Mouse (Mus musculus) large intestine, adult 2 months (tissue): ENCODE measurements at regions not wholly inside any gene's neighbourhood (a gene's known extent, or its start where the extent isn't known, plus 50 kb on each side); places are given as distances from the start of the nearest gene placed in this dataset.
"Not testable (repeated sequence)": the region's sequence is repeated elsewhere in the genome, so short reads cannot be mapped to it uniquely, and the experiment has no call there.

Source experiments
- DNase-seq: peaks from one replicate; pipeline ENCODE4 v3.0.0-alpha.2; 2012; ENCODE audit warnings: low read depth, low spot score
- WGBS: fragments of 180-500 bp; shearing (Covaris S2); methylation state at CpG from one replicate; pipeline ENCODE4 v1.1.7; 2018; 5-methylcytosine and 5-hydroxymethylcytosine counted together

DNA sequence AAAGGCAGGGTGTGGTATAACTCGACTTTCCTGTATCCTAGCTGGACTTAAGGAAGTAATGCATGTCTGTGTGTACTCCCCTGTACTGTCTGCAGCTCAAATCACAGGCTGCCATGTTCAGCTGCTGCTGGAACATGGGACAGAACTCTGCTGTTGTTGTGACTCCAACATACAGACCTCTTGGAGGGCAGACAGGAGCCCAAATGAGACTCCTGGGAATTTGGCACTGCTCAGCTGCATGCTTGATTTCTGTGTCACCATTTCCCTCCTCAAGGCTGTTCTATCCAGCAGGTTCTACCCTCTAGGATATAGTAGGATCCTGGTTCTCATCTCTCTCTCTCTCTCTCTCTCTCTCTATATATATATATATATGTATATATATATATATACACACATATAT is 125.0 kb downstream of the Dll1 start:
- 33% methylated on average over 1 of the region's 1 CpGs for WGBS
- DNase-seq: no peak

DNA sequence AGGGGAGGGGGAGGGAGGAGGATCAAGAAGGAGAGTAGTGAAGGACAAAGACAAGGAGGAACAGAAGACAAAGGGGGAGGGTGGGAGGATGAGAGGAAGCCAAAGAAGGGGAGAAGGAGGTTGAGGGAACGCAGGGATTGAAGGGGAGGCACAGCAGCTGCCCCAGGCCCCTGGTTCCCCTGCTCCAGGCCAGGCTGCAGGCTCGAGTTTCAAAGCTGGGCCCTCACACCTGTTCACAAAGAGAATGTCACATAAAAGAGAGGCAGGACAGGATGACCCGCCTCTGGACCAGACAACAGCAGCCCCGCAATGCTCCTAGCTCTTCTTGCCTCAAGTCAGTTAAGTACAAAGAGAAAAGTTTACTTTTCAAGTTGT is 128.3 kb downstream of the Dll1 start:
- 76% methylated on average over 4 of the region's 4 CpGs for WGBS
- no peak for DNase-seq

GRCm38 (mm10) chr17:15247546-15248416 is 128.9 kb downstream of the Dll1 start:
- 29% methylated on average over 20 of the region's 20 CpGs for WGBS
- no peak for DNase-seq

DNA sequence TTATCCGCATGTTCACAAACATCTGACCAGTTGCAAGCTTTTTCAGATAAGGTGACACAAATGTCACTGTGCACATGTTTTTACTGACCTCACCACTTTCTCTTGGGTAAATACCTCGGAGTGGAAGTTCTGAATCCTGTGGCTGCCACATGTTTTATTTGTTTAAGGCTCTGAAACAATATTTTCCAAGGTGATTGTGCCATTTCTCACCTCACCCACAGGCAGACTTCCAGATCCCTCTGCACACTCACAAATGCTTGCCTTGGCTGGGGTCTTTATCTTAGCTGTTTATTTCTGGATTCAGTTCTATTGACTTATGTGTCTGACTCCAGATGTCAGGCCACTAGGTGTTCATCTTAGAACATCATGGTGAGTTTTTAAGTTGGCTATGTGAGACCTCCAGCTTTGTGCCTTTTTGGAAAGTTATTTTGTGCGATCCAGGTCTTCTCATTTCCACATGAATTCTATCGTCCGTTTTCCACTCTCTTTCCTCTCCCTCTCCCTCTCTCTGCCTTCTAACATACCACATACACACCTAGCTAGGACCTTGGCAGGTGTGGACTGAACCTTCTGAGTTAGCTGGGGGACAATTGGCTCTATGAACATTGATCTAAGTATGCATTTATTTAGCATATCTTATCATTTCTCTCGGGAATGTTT is 133.6 kb downstream of the Dll1 start:
- 60% methylated on average over 6 of the region's 6 CpGs for WGBS

DNA sequence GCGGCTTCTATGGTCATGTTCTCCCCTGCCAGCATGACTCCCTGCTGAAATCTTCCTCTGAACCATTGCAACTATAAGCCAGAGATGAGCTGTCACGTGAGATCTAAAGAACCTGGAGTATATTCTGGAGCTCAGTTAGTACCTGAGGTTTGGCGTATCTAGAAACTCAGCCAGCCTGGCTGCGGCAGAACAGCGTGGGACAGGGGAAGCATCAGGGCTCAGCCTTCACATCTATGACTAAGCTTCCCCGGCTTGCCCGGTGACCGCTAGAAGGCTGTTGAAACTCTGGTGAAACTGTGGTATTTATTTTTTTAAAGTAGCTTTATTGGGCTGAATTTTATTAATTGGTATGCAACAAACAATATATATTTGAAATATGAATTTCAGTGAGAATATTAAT is 134.3 kb downstream of the Dll1 start:
- 75% methylated on average over 8 of the region's 8 CpGs for WGBS

More for the DNA sequence above, 133.6 kb downstream of the Dll1 start:
- no peak for DNase-seq

DNA sequence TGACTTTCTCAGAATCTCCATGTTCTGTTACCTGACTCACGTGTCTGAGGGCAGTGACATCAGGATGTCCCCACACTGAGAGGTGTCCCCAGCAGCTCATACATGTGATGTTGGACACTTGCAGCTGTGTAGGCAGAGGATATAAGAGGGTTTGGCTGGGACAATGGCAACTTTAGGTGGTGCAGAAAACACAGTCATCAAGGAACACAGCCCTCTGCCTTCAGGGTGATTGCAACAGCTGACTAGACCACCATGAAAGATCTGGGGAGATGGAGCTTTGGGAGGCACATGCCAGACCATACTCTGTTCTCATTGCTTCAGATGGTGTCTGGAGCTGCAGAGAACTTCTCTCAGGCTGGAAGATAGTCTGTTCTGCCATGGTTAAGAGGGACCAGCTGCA is 135.2 kb downstream of the Dll1 start:
- 75% methylated on average over 1 of the region's 1 CpGs for WGBS
- no peak for DNase-seq

More for the DNA sequence above, 134.3 kb downstream of the Dll1 start:
- no peak for DNase-seq

- DNase-seq: not testable (repeated sequence)
- 55% methylated on average over 12 of the region's 12 CpGs for WGBS
Measured at GRCm38 (mm10) chr17:15240641-15241040, 136.0 kb downstream of the Dll1 start.

GRCm38 (mm10) chr17:15240011-15240410 is 136.7 kb downstream of the Dll1 start:
- 92% methylated on average over 7 of the region's 7 CpGs for WGBS
- DNase-seq: no peak

DNA sequence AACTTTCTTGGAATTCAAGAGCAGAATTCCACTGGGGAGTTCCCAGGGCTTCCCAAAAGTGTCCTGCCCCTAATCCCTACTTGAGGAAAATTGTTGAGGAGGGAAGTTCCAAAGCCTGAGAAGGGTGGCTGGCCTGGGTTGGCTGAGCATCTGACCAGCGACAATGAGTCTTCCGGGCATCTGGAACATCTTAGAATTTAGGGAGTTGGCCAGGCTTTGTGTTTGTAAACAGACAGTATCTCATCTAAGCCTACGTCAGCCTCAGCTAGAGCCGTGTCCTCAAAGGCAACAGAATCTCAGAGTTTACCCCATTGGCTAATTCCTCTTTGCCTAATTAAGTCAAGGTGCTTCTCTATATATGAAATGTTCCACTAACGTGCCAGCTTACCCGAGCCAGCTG is 141.6 kb downstream of the Dll1 start:
- DNase-seq: no peak
- WGBS: 68% methylated on average over 6 of the region's 6 CpGs

DNA sequence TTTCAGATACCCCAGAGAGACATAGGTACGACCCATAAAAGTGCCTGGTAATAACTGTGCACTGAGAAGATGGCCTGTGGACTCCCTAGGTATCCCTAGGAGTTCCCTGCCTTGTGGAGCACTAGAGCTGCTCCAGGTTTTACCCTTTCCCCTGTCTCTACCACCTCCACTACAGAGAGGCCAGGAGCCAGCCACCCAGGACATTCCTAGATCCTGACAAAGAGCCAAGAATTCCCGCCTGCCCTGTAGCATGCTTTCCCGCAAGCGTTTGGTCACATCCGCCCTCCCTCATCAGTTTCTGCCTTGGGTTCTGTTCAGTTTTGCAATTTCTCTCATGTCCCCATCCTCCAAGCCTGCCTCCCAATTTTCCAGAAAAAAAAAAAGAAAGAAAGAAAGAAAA is 145.5 kb downstream of the Dll1 start:
- no peak for DNase-seq
- WGBS: 46% methylated on average over 5 of the region's 5 CpGs

GRCm38 (mm10) chr17:15229159-15229558 is 147.5 kb downstream of the Dll1 start:
- DNase-seq: no peak
- whole genome bisulfite sequencing: 83% methylated on average over 6 of the region's 6 CpGs

- no peak for DNase-seq
- 75% methylated on average over 8 of the region's 8 CpGs for WGBS
Measured at GRCm38 (mm10) chr17:15228077-15228476, 148.6 kb downstream of the Dll1 start.

DNA sequence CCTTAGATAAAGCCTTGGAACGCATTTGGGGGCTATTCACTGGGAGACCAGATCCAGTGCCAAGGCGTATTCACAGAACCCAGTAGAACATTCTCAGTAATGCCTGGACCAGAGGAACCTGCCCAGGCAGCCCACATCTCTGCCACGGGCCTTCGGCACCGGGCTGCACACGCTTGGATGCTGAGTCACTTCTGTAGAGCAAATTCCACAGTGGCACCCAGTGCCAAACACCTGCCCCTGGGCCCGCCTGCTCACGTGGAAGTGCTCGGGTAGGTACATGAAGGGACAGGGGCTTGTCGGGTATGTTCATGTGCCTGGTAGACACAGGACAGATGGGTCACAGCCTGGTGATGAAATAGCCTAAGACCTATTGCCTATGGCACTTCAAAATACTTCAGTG is 152.8 kb downstream of the Dll1 start:
- WGBS: 90% methylated on average over 10 of the region's 10 CpGs
- DNase-seq: no peak

DNA sequence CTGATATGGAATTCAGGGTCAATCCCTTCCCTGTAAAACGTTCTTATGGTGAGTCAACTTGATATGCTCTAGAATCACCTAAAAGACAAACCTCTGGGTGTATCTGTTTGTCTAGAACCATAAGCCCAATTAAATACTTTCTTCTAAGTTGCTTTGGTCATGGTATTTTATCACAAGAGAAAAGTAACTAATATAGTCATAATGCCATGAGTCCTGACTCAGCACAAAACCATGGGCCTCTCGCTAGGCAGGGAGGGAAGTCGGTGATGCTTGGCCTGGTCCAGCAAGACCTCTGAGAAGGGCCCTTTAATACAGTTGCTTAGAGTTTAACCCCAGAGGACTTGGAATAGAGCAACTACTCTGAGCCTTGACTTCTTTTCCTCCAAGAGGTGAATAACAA is 153.7 kb downstream of the Dll1 start:
- DNase-seq: no peak

DNA sequence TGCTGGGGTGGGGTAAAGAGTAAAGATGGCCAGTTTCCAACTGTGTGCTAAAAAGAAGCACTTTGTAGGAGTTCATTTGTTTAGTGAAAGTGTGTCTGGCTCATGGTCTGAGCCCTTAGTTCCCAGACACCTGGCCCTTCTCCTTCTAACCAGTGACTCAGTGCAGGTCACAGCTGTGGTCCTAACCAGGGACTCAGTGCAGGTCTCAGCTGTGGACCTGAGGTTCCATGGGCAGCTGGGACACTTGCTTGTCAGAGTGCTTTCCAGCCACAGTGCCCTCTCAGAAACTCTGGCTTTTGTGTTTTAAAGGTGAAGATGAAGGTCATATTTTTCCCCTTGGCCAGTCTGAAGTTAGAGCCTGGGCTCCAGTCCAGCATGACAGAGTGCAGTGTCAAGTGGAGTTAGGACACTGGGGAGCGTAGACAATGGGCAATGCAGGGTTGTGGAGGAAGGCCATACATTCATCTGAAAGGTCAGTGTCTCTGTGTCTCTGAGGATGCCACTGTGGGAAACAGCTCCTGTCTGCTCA is 162.5 kb downstream of the Dll1 start:
- DNase-seq: no peak
- 91% methylated on average over 1 of the region's 1 CpGs for WGBS

More for the DNA sequence above, 153.7 kb downstream of the Dll1 start:
- 73% methylated on average over 3 of the region's 3 CpGs for WGBS

DNA sequence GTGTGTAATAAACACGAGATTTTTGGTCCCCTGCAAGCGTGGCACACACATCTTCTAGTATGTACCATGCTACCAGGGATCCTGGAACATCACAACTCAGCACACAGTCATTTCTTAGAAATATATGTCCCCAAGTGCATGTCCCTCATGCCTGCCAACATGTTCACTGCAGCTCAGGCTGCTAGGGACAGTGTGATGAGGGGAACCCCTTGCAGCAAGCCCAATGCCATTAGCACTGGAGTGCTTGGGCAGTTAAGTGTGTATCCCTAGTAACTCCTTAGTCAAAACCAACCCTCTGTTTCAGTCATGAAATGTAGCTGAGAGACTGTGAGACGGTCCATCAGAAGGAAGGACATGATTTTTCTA is 167.5 kb upstream of the Gm3448 start:
- WGBS: 66% methylated on average over 3 of the region's 3 CpGs
- DNase-seq: no peak

DNA sequence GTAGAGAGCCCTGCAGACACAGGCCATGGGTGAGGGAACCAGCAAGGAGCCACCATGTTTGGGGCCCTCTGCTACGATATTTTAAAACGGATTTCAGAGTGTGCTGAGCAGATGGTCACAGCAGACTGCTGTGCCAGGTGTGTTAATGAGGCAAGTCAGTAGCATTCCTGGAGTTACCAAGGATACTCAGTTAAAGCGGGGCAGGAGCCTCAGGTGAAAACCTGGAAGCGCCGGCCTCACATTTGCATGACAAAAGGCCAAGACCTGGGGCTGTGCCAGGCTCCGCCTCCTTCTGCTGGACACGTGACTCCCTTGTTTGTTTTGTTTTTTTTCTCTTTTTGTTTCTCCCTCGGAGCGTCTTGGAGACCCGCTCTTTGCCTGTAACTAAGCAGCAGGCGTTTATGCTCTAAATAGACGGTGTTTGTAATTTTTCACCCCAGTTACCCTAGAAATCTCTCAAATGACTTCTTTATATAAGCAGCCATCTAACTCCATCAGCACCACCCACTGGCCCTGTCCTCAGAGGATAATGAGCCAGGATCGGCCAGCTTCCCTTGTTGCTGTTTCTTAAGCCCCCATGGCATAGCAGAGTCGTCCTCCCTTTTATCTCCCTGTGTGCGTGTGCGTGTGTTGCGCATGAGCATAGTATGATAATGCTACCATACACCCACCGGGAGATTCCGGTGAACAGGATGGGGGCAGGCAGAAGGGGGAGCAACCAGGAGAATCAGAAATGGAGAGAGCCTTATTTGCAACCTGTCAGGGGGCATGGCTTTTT is 166.9 kb upstream of the Gm3448 start:
- WGBS: 24% methylated on average over 19 of the region's 19 CpGs
- DNase-seq: no peak

- DNase-seq: no peak
- 63% methylated on average over 24 of the region's 24 CpGs for whole genome bisulfite sequencing
Measured at GRCm38 (mm10) chr17:15207182-15208029, 166.1 kb upstream of the Gm3448 start.

- DNase-seq: no peak
- 87% methylated on average over 4 of the region's 4 CpGs for WGBS
Measured at GRCm38 (mm10) chr17:15205799-15206198, 164.5 kb upstream of the Gm3448 start.
